Mouse (Mus musculus): Measurements from ENCODE around the gene Ttyh3. TPM values are rescaled to one million over a fixed set of nuclear protein-coding genes. Genes with fewer than 3 reads are reported as not detected.
A peak's percentile ranks its signal among the peaks of the same experiment; 100 is the strongest.

The Ttyh3 gene
- total and polyA plus RNA-seq, 3 experiments, result 5.9 to 35.7 TPM; not detected in 1

- Histone ChIP-seq H3K4me3 (ENCODE audit: control insufficient read depth in 1 of 2, insufficient read depth in 1 of 2, low read depth in 2 of 2, low read length in 2 of 2) (no peak overlapping the region), H3K9me3 (replicated peaks; ENCODE audit: insufficient read depth, low read length) (no peaks in the 10 kb centered on the region), H3K27me3 (ENCODE audit: control insufficient read depth in 1 of 2, insufficient read depth in 2 of 2, low read length in 2 of 2) (no peaks in the 10 kb centered on the region), H3K9ac (ENCODE audit: control insufficient read depth, low read depth, low read length, poor library complexity, severe bottlenecking) (no peak overlapping the region), H3K36me3 (ENCODE audit: control insufficient read depth in 1 of 2, insufficient read depth in 2 of 2, low read length in 2 of 2) (peaks cover 0 to 27% of the 10 kb centered on the region in 2 experiments; a peak in 2 of 4 replicates), H3K27ac (ENCODE audit: control insufficient read depth, low read depth, low read length) (no peak overlapping the region), H3K79me2 (ENCODE audit: control insufficient read depth, insufficient read depth, low read length, poor library complexity) (peaks cover 4% of the 10 kb centered on the region; the same call in 1 of the 2 replicates), H3K4me1 (ENCODE audit: control insufficient read depth in 1 of 2, insufficient read depth in 2 of 2, low read length in 2 of 2) (peaks cover 17 to 46% of the 10 kb centered on the region in 2 experiments)
- no peak for DNase-seq (ENCODE audit: low read depth, low spot score)
- no peak for TF ChIP-seq ELF1 (IDR thresholded peaks at IDR 0.05; ENCODE audit: low read depth, low read length)
- no peak for TF ChIP-seq CHD2 (IDR thresholded peaks at IDR 0.05; ENCODE audit: low read length)
- no peak for TF ChIP-seq E2F4 (IDR thresholded peaks at IDR 0.05; ENCODE audit: borderline replicate concordance, low read depth, low read length)
- no peak for TF ChIP-seq NELFE (IDR thresholded peaks at IDR 0.05; ENCODE audit: low read depth, low read length)
- TF ChIP-seq USF2 (IDR thresholded peaks at IDR 0.05; ENCODE audit: borderline replicate concordance in 1 of 2, insufficient read depth in 1 of 2, low read depth in 1 of 2, low read length in 2 of 2), result no peak
- no peak for TF ChIP-seq MYB (IDR thresholded peaks at IDR 0.05; ENCODE audit: low read depth, low read length)
- TF ChIP-seq MXI1 (IDR thresholded peaks at IDR 0.05; ENCODE audit: low read depth, low read length), result no peak
- no peak for TF ChIP-seq CTCF (IDR thresholded peaks at IDR 0.05 in 2 of 3, conservative IDR thresholded peaks at IDR 0.05 in 1 of 3; ENCODE audit: control insufficient read depth in 1 of 3, insufficient read depth in 1 of 3, low read depth in 2 of 3, low read length in 3 of 3, poor library complexity in 1 of 3, severe bottlenecking in 1 of 3)
- no peak for TF ChIP-seq SIN3A (IDR thresholded peaks at IDR 0.05; ENCODE audit: low read length)
- TF ChIP-seq POLR2AphosphoS2 (IDR thresholded peaks at IDR 0.05; ENCODE audit: low read length), result no peak
- no peak for TF ChIP-seq ZMIZ1 (IDR thresholded peaks at IDR 0.05; ENCODE audit: low read depth, low read length)
- TF ChIP-seq CHD1 (IDR thresholded peaks at IDR 0.05; ENCODE audit: low read depth, low read length), result no peak
- TF ChIP-seq NRF1 (IDR thresholded peaks at IDR 0.05; ENCODE audit: insufficient read depth, low read depth, low read length, poor library complexity, severe bottlenecking), result no peak
- TF ChIP-seq HCFC1 (IDR thresholded peaks at IDR 0.05; ENCODE audit: low read depth, low read length), result no peak
- TF ChIP-seq MAFK (IDR thresholded peaks at IDR 0.05; ENCODE audit: borderline replicate concordance, low read depth, low read length), result no peak
- TF ChIP-seq KAT2A (conservative IDR thresholded peaks at IDR 0.05; ENCODE audit: low read depth, low read length), result no peak
Observed at GRCm38 (mm10) chr5:140646171-140646570, 2.7 kb downstream of the Ttyh3 start.

GRCm38 (mm10) chr5:140645454-140645853, 3.4 kb downstream of the Ttyh3 start:
- Histone ChIP-seq H3K27ac (ENCODE audit: control insufficient read depth, low read depth, low read length) (peak overlapping the region; percentile 66), H3K9ac (ENCODE audit: control insufficient read depth, low read depth, low read length, poor library complexity, severe bottlenecking) (peak overlapping the region; percentile 13; the same call in 1 of the 2 replicates), H3K27me3 (ENCODE audit: control insufficient read depth in 1 of 2, insufficient read depth in 2 of 2, low read length in 2 of 2) (no peaks in the 10 kb centered on the region), H3K4me1 (ENCODE audit: control insufficient read depth in 1 of 2, insufficient read depth in 2 of 2, low read length in 2 of 2) (peaks cover 17 to 46% of the 10 kb centered on the region in 2 experiments), H3K9me3 (replicated peaks; ENCODE audit: insufficient read depth, low read length) (no peaks in the 10 kb centered on the region), H3K36me3 (ENCODE audit: control insufficient read depth in 1 of 2, insufficient read depth in 2 of 2, low read length in 2 of 2) (peaks cover 0 to 27% of the 10 kb centered on the region in 2 experiments; a peak in 2 of 4 replicates), H3K4me3 (ENCODE audit: control insufficient read depth in 1 of 2, insufficient read depth in 1 of 2, low read depth in 2 of 2, low read length in 2 of 2) (peak overlapping the region in 1 of 2 experiments; percentile 11; a peak in 1 of 4 replicates), H3K79me2 (ENCODE audit: control insufficient read depth, insufficient read depth, low read length, poor library complexity) (peaks cover 4% of the 10 kb centered on the region; the same call in 1 of the 2 replicates)
- no peak for DNase-seq (ENCODE audit: low read depth, low spot score)
- TF ChIP-seq ZNF384 (IDR thresholded peaks at IDR 0.05; ENCODE audit: low read depth, low read length) (no peak), POLR2AphosphoS2 (IDR thresholded peaks at IDR 0.05; ENCODE audit: low read length) (no peak), ETS1 (IDR thresholded peaks at IDR 0.05; ENCODE audit: low read depth, low read length) (0 out of 2 replicates have a peak, but pooled peaks have one; percentile 15), NELFE (IDR thresholded peaks at IDR 0.05; ENCODE audit: low read depth, low read length) (no peak), USF2 (IDR thresholded peaks at IDR 0.05; ENCODE audit: borderline replicate concordance in 1 of 2, insufficient read depth in 1 of 2, low read depth in 1 of 2, low read length in 2 of 2) (no peak), GATA1 (IDR thresholded peaks at IDR 0.05; ENCODE audit: low read depth, low read length) (0 out of 2 replicates have a peak, but pooled peaks have one; percentile 29)
